Mouse (Mus musculus) heart, embryonic 16.5 days (tissue): ENCODE results near the gene Nmnat2. TPM values are rescaled to one million over a fixed set of nuclear protein-coding genes. Genes with fewer than 3 reads are reported as not detected.

Source experiments
- ATAC-seq: fragments of 200-750 bp; cut with Nextera tagmentation; replicated peaks from 2 replicates; pipeline ENCODE4 v1.8.0; 2017; ENCODE audit warnings: moderate number of reproducible peaks; ENCODE audit not compliant: insufficient read depth, low FRiP score; ENCODE audit errors: extremely low read depth
- H3K27ac ChIP-seq: fragments of 300-500 bp; sonication (generic); 2 replicates; pipeline ENCODE4 v1.5.1; 2014; ENCODE audit warnings: mild to moderate bottlenecking, low read length, control low read depth, moderate library complexity
- H3K27me3 ChIP-seq: fragments of 300-500 bp; sonication (generic); 2 replicates; pipeline ENCODE4 v1.6.1; 2014; ENCODE audit warnings: low read length, mixed read lengths; ENCODE audit not compliant: control insufficient read depth, insufficient read depth
- H3K36me3 ChIP-seq: fragments of 300-500 bp; sonication (generic); 2 replicates; pipeline ENCODE4 v1.6.1; 2014; ENCODE audit not compliant: control insufficient read depth, insufficient read depth
- H3K4me1 ChIP-seq: fragments of 300-500 bp; sonication (generic); 2 replicates; pipeline ENCODE4 v1.6.1; 2014; ENCODE audit warnings: low read length, mixed read lengths; ENCODE audit not compliant: control insufficient read depth, insufficient read depth
- H3K4me2 ChIP-seq: fragments of 300-500 bp; sonication (generic); 2 replicates; pipeline ENCODE4 v1.6.1; 2014; ENCODE audit warnings: low read depth, mild to moderate bottlenecking, control low read depth, low read length
- H3K4me3 ChIP-seq: fragments of 300-500 bp; sonication (generic); 2 replicates; pipeline ENCODE4 v1.5.1; 2014; ENCODE audit warnings: mild to moderate bottlenecking, control low read depth, low read length
- H3K9ac ChIP-seq: fragments of 300-500 bp; sonication (generic); 2 replicates; pipeline ENCODE4 v1.6.1; 2014; ENCODE audit warnings: low read length, control low read depth
- H3K9me3 ChIP-seq: fragments of 300-500 bp; sonication (generic); replicated peaks from 2 replicates; pipeline ENCODE4 v1.6.1; 2016; ENCODE audit warnings: low read length; ENCODE audit not compliant: control insufficient read depth
- WGBS: fragments of 180-500 bp; shearing (Covaris S2); extraction: QIAGEN DNeasy Blood & Tissue Kit; methylation state at CpG from one replicate; pipeline ENCODE4 v1.1.7; 2014; 5-methylcytosine and 5-hydroxymethylcytosine counted together
- polyA plus RNA-seq: library from polyadenylated mRNA; unstranded; fragments of >200 nt; fragmentation: Nextera tagmentation; extraction: Ambion mirVana; gene quantifications from 2 replicates; pipeline ENCODE4 v1.2.1, GENCODE M21; 2015

Gene Nmnat2
- polyA plus RNA-seq, 1 experiment from 2014 or later, result 0.58 TPM

DNA sequence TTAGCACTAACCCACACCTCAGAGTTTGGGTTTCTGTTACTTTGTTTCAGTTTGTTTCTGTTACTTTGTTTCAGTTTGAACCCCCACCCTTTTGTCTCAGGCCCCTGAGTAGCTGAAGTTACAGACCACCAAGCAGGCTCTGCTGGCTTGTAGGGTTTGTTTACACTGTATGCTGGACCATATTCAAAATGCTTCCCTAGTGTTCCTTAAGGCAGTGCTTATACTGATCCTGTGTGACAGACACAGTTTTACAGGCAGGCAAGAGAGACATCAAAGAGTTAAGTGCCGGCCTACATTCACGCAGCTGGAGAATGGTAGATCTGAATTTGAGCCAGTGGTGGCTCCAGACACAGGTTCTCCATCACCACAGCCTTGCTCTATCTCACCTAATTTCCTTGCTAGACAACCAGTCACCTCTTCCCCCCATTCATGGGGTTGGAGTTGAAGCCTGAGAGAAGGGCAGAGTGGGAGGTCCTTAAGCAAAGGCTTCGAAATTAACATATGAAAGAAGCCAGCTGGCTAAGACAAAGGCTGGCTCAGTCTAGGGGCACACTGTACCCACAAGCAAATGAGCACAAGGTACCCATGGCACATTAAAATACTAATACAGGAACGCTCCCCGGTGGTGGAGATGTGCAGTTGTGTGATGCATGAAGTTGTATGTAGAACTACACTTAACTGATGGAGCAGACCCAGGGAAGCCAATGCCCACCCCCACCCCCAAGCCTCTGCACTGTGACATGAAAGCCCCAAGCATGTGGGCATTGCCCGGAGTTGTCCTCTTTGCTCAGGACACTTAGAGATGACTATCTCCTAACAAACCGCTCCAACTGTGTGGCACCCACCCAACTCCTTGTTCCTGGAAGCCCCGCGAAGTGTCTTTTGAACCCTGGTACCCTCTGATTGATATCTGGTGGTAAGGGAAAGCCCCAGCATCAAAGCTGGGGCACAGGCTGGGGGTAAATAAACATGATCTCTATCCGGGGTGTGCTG lies 82.9 kb downstream of the Nmnat2 start:
- no peaks in the 10 kb centered on the region for H3K27me3 ChIP-seq
- peaks cover 10% of the 10 kb centered on the region for H3K4me1 ChIP-seq
- H3K4me2 ChIP-seq, result no peak overlapping the region
- no peaks in the 10 kb centered on the region for H3K9me3 ChIP-seq
- H3K4me3 ChIP-seq, result no peak overlapping the region
- no peaks in the 10 kb centered on the region for H3K36me3 ChIP-seq
- ATAC-seq, result no peak
- no peak overlapping the region for H3K27ac ChIP-seq
- H3K9ac ChIP-seq, result no peak overlapping the region
- 69% methylated on average over 10 of the region's 10 CpGs for WGBS

DNA sequence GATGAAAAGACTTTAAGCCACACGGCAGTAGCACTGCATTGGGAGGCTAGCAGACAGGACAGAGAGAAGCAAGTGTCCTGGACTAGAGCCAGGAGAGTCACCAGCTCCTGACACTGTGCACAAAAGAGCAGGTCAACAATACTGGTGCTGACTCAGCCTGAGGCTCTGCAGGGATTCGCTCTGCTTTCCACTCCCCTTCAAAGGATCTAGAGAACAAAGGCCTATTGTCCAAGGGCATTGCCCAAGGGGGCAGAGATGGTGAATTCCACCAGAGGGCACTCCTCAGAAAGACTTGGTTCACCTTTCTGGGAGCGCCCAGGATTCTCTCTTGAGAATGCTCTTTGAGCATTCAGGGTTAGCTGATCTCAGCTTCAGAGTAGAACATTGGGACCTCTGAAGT lies 85.3 kb downstream of the Nmnat2 start:
- 37% methylated on average over 3 of the region's 3 CpGs for WGBS
- Histone ChIP-seq H3K27ac (no peak overlapping the region), H3K4me1 (peaks cover 8% of the 10 kb centered on the region), H3K4me3 (no peak overlapping the region), H3K9ac (no peak overlapping the region), H3K9me3 (no peaks in the 10 kb centered on the region), H3K36me3 (no peaks in the 10 kb centered on the region), H3K4me2 (no peak overlapping the region), H3K27me3 (no peaks in the 10 kb centered on the region)
- peak; percentile 46; the same call in 1 of the 2 replicates for ATAC-seq

DNA sequence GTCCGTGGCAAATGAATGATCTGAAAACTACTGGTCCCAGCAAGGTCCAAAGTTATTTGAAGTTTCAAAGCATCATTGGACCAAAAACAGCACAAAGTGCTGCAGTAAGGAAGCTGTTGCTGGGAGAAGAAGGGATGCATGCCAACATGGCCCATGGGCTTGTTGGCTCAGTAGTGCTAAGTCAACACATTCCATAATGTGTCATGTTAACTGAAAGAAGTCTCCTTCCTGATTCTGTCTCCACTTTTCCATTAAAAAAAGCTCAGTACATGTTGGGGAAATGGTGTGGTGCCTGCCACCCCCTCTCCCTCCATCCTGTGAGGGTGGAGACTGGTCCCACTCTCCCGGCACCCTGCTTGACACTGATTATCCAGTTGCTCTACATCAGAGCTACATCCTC lies 86.3 kb downstream of the Nmnat2 start:
- ATAC-seq, result no peak
- Histone ChIP-seq H3K9me3 (no peaks in the 10 kb centered on the region), H3K4me3 (no peak overlapping the region)

DNA sequence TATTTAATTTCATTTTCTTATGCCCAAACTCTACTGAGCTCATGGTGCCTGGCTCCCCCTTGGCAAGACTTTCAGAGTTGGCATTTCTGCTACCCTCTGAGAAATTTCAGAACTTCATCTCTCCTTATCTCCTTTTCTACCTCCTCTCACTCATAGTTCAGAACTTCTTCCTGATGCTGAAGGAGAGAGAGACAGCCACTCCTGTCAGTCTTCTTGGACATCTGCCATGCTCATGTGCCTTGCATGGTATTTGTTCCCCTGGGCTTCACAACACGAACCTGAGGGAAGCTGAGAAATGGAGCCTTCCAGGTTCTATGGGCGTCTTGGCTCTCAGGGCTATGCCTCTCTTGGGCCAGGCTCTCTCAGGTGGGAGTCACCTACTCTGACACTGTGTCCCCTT lies 87.5 kb downstream of the Nmnat2 start:
- 46% methylated on average over 2 of the region's 2 CpGs for WGBS
- Histone ChIP-seq H3K9me3 (no peaks in the 10 kb centered on the region), H3K27ac (no peak overlapping the region)

More for the DNA sequence above, 86.3 kb downstream of the Nmnat2 start:
- Histone ChIP-seq H3K36me3 (no peaks in the 10 kb centered on the region), H3K4me2 (no peak overlapping the region), H3K27ac (no peak overlapping the region), H3K9ac (no peak overlapping the region), H3K4me1 (peaks cover 6% of the 10 kb centered on the region), H3K27me3 (no peaks in the 10 kb centered on the region)
- WGBS, result 62% methylated on average over 2 of the region's 2 CpGs

DNA sequence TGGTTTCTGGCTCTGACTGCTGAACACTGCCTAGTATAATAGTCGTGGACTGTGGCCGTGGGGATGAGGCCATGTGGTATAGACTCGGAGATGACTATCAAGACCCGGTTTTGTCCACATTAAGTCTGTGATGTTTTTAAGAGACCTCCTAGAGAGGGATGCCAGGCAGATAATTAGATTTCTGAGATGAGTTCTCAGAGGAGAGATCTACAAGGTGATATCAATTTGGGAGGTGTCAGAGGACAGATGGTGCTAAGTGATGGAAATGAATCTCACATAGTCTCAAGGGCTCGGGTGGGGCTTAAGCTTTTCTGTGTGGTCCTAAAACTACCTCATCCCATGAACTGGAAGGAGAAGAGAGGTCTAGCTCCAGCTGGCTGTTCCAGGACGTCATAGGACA lies 88.5 kb downstream of the Nmnat2 start:
- no peaks in the 10 kb centered on the region for H3K36me3 ChIP-seq
- 46% methylated on average over 6 of the region's 6 CpGs for WGBS
- no peak for ATAC-seq

More for the DNA sequence above, 87.5 kb downstream of the Nmnat2 start:
- Histone ChIP-seq H3K4me1 (peaks cover 6% of the 10 kb centered on the region), H3K27me3 (no peaks in the 10 kb centered on the region; the same call in 1 of the 2 replicates), H3K4me2 (no peak overlapping the region), H3K4me3 (no peak overlapping the region), H3K9ac (no peak overlapping the region), H3K36me3 (no peaks in the 10 kb centered on the region)
- no peak for ATAC-seq

DNA sequence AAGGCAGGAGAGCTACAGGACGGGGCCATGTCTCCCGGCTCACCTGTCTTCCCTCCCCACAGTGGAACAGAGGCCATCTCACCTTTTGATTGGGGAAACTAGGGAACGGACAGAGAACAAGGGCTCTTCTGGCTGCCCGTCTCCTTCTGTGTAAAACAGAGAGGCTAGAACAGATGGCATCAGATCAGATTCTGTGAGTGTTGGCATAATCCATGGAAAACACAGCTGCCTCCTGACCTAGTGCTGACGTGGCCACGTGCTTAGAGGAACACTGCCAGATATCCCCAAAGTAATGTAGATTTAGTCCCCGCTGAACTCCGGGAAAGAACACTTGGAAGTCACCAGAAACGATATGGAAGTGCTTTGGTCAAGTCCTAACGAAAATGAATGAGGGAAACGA lies 90.6 kb downstream of the Nmnat2 start:
- Histone ChIP-seq H3K4me1 (no peaks in the 10 kb centered on the region), H3K27ac (no peak overlapping the region), H3K27me3 (no peaks in the 10 kb centered on the region; the same call in 1 of the 2 replicates), H3K36me3 (no peaks in the 10 kb centered on the region), H3K9ac (no peak overlapping the region), H3K4me3 (no peak overlapping the region), H3K4me2 (no peak overlapping the region), H3K9me3 (no peaks in the 10 kb centered on the region)
- WGBS, result 59% methylated on average over 11 of the region's 11 CpGs
- no peak for ATAC-seq

More for the DNA sequence above, 88.5 kb downstream of the Nmnat2 start:
- no peak overlapping the region for H3K9ac ChIP-seq
- H3K4me3 ChIP-seq, result no peak overlapping the region
- no peaks in the 10 kb centered on the region for H3K9me3 ChIP-seq
- no peak overlapping the region for H3K4me2 ChIP-seq
- H3K27ac ChIP-seq, result no peak overlapping the region
- peaks cover 6% of the 10 kb centered on the region for H3K4me1 ChIP-seq
- no peaks in the 10 kb centered on the region; the same call in 1 of the 2 replicates for H3K27me3 ChIP-seq

DNA sequence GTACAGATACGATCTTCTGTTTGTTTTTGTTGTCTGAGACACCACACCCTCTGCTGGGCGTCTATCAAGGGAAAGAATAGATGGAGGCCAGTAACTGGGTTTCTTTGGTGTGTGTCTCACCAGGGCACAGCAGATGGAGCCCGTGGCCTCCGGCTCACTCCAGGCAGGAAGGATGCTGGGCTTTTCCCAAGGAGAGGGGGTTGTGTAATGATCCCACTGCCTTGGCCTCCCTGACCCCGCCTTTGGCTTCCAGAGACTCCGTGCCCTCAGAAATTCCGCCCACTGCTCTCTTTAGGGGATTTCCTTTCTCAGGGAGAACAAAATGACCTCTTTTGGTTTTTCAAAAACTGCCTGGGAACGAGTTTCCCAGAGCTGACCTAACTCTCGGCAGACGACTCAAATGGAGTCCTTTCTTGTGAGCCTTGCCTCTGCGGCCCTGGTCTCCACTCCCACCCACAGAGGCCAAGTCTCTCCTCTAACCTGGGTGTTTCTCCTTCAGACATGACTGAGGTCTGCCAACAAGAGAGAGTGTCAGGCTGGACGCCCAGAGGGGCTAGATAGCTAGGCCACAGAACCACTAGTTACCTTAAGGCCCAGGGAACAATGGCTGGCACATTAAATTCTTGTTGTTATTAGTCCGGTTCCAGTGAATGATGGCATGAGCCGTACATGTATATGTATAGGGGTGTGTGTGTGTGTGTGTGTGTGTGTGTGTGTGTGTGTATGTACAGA lies 93.5 kb downstream of the Nmnat2 start:
- no peaks in the 10 kb centered on the region for H3K9me3 ChIP-seq
- no peaks in the 10 kb centered on the region for H3K4me1 ChIP-seq
- no peak overlapping the region for H3K27ac ChIP-seq
- H3K9ac ChIP-seq, result no peak overlapping the region
- no peak overlapping the region for H3K4me3 ChIP-seq
- WGBS, result 43% methylated on average over 14 of the region's 14 CpGs
- no peak overlapping the region for H3K4me2 ChIP-seq
- no peaks in the 10 kb centered on the region; the same call in 1 of the 2 replicates for H3K27me3 ChIP-seq
- no peaks in the 10 kb centered on the region for H3K36me3 ChIP-seq
- no peak; the same call in 1 of the 2 replicates for ATAC-seq

DNA sequence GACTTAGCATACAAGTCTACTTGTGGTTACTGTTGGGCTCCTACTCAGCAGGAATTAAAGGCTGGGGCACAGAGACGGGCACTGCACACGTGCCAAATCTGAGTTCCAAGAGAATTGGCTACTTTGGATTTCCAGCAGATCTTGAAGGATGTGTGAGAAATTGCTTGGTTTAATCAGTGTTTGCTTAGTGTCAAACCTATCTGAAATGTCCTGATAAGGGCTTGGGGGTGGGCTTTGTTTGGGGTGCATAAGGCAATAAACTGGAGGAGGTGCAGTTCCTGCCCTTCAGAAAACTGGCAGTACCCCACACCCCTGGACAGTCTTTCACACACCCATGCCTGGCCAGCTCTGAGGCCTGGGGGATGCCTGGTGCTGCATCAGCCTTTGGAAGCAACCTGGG lies 94.7 kb downstream of the Nmnat2 start:
- Histone ChIP-seq H3K27me3 (no peaks in the 10 kb centered on the region; the same call in 1 of the 2 replicates), H3K9me3 (no peaks in the 10 kb centered on the region), H3K4me3 (no peak overlapping the region), H3K4me2 (no peak overlapping the region), H3K4me1 (no peaks in the 10 kb centered on the region), H3K9ac (no peak overlapping the region), H3K27ac (no peak overlapping the region), H3K36me3 (no peaks in the 10 kb centered on the region)
- 62% methylated on average over 2 of the region's 2 CpGs for WGBS
- no peak for ATAC-seq

DNA sequence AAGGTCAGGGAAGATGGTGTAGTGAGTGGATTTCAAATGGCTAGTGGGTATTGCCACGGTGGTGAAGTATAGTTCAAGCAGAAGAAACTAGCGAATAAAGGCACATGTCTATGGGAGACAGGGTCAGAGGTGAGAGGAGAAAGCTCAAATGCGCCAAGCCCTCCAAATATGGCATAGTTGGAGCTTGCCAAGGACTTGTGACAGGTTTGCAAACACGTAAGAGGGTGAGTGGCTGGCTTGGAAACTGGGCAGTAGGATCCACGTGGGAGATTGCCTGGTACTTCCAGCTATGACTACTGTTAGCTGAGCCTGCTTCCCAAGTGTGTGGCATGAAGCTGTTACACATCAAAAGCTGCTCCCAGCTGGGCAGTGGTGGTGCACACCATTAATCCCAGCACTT lies 96.7 kb downstream of the Nmnat2 start:
- ATAC-seq, result no peak
- Histone ChIP-seq H3K4me3 (no peak overlapping the region), H3K27me3 (no peaks in the 10 kb centered on the region; the same call in 1 of the 2 replicates), H3K27ac (no peak overlapping the region), H3K4me2 (no peak overlapping the region), H3K36me3 (no peaks in the 10 kb centered on the region), H3K4me1 (no peaks in the 10 kb centered on the region), H3K9me3 (no peaks in the 10 kb centered on the region), H3K9ac (no peak overlapping the region)
- WGBS, result 78% methylated on average over 5 of the region's 5 CpGs
